Mouse (Mus musculus) MEL (cell line): ENCODE measurements around the gene Cacna1c. TPM values are rescaled to one million over a fixed set of nuclear protein-coding genes. Genes with fewer than 3 reads are reported as not detected.

Source experiments
- DNase-seq: peaks from one replicate; pipeline ENCODE4 v3.0.0; 2011; ENCODE audit warnings: low read depth, low spot score
- H3K27ac ChIP-seq: 2 replicates; pipeline ENCODE4 v1.5.1; 2012; ENCODE audit warnings: low read depth, mild to moderate bottlenecking, control low read depth, low read length, moderate library complexity; ENCODE audit not compliant: control insufficient read depth
- H3K27me3 ChIP-seq, 2 experiments: fragments of 150-350 bp in 1 of 2; sonication (generic) in 1 of 2; 2 replicates each; pipeline ENCODE4 v1.6.1; 2012; ENCODE audit warnings: low read length in 2 of 2, mild to moderate bottlenecking in 2 of 2, improper control_type of control experiment in 1 of 2, moderate library complexity in 1 of 2; ENCODE audit not compliant: insufficient read depth in 2 of 2, control insufficient read depth in 1 of 2
- H3K36me3 ChIP-seq, 2 experiments: 2 replicates each; pipeline ENCODE4 v1.6.1; 2012 to 2014; ENCODE audit warnings: low read length in 2 of 2, improper control_type of control experiment in 1 of 2, inconsistent platforms in 1 of 2, mild to moderate bottlenecking in 1 of 2; ENCODE audit not compliant: insufficient read depth in 2 of 2, control insufficient read depth in 1 of 2
- H3K4me1 ChIP-seq, 2 experiments: fragments of 150-350 bp in 1 of 2; sonication (generic) in 1 of 2; 2 replicates each; pipeline ENCODE4 v1.6.1; 2012; ENCODE audit warnings: low read length in 2 of 2, improper control_type of control experiment in 1 of 2, mild to moderate bottlenecking in 1 of 2; ENCODE audit not compliant: insufficient read depth in 2 of 2, control insufficient read depth in 1 of 2
- H3K4me3 ChIP-seq, 2 experiments: fragments of 150-350 bp in 1 of 2; sonication (generic) in 1 of 2; 2 replicates each; pipeline ENCODE4 v1.5.1; 2012; ENCODE audit warnings: low read depth in 2 of 2, low read length in 2 of 2, mild to moderate bottlenecking in 2 of 2, moderate library complexity in 2 of 2, control low read depth in 1 of 2, improper control_type of control experiment in 1 of 2; ENCODE audit not compliant: control insufficient read depth in 1 of 2, insufficient read depth in 1 of 2
- H3K79me2 ChIP-seq: 2 replicates; pipeline ENCODE4 v1.6.1; 2012; ENCODE audit warnings: mild to moderate bottlenecking, low read length, moderate library complexity; ENCODE audit not compliant: control insufficient read depth, poor library complexity, insufficient read depth
- H3K9ac ChIP-seq: 2 replicates; pipeline ENCODE4 v1.6.1; 2012; ENCODE audit warnings: low read depth, mild to moderate bottlenecking, control low read depth, low read length, moderate library complexity; ENCODE audit not compliant: control insufficient read depth, poor library complexity, severe bottlenecking
- H3K9me3 ChIP-seq: fragments of 150-350 bp; sonication (generic); replicated peaks from 2 replicates; pipeline ENCODE4 v1.6.1; 2012; ENCODE audit warnings: mild to moderate bottlenecking, low read length, improper control_type of control experiment, moderate library complexity; ENCODE audit not compliant: insufficient read depth
- BHLHE40 ChIP-seq: IDR thresholded peaks from 2 replicates; pipeline ENCODE4 v1.6.1; 2012; ENCODE audit warnings: low read depth, mild to moderate bottlenecking, inconsistent platforms, low read length, improper control_type of control experiment, borderline replicate concordance
- CHD1 ChIP-seq: IDR thresholded peaks from 2 replicates; pipeline ENCODE4 v1.6.1; 2012; ENCODE audit warnings: low read depth, mild to moderate bottlenecking, inconsistent platforms, low read length, improper control_type of control experiment
- CHD2 ChIP-seq: IDR thresholded peaks from 2 replicates; pipeline ENCODE4 v1.6.1; 2011; ENCODE audit warnings: low read length, improper control_type of control experiment
- E2F4 ChIP-seq: IDR thresholded peaks from 2 replicates; pipeline ENCODE4 v1.6.1; 2011; ENCODE audit warnings: low read depth, low read length, improper control_type of control experiment, borderline replicate concordance
- ELF1 ChIP-seq: IDR thresholded peaks from 2 replicates; pipeline ENCODE4 v1.6.1; 2014; ENCODE audit warnings: low read depth, mild to moderate bottlenecking, inconsistent platforms, low read length, improper control_type of control experiment, moderate library complexity
- EP300 ChIP-seq, 2 experiments: IDR thresholded peaks; 2 replicates each; pipeline ENCODE4 v1.6.1; 2011; ENCODE audit warnings: improper control_type of control experiment in 2 of 2, low read length in 2 of 2, low read depth in 1 of 2, mild to moderate bottlenecking in 1 of 2
- GABPA ChIP-seq: IDR thresholded peaks from 2 replicates; pipeline ENCODE4 v1.6.1; 2012; ENCODE audit warnings: low read depth, mild to moderate bottlenecking, inconsistent platforms, low read length, improper control_type of control experiment, moderate library complexity
- HCFC1 ChIP-seq: IDR thresholded peaks from 2 replicates; pipeline ENCODE4 v1.6.1; 2012; ENCODE audit warnings: low read depth, mild to moderate bottlenecking, inconsistent platforms, low read length, improper control_type of control experiment, moderate library complexity
- KAT2A ChIP-seq: conservative IDR thresholded peaks from 2 replicates; pipeline ENCODE4 v1.6.1; 2012; ENCODE audit warnings: low read depth, low read length, improper control_type of control experiment, inconsistent platforms
- MAFK ChIP-seq: IDR thresholded peaks from 2 replicates; pipeline ENCODE4 v1.6.1; 2011; ENCODE audit warnings: low read depth, mild to moderate bottlenecking, low read length, improper control_type of control experiment, borderline replicate concordance
- MAZ ChIP-seq: IDR thresholded peaks from 2 replicates; pipeline ENCODE4 v1.6.1; 2012; ENCODE audit warnings: low read depth, mild to moderate bottlenecking, inconsistent platforms, low read length, improper control_type of control experiment
- MEF2A ChIP-seq: IDR thresholded peaks from 2 replicates; pipeline ENCODE4 v1.6.1; 2014; ENCODE audit warnings: low read depth, mild to moderate bottlenecking, inconsistent platforms, low read length, improper control_type of control experiment; ENCODE audit not compliant: poor library complexity, insufficient replicate concordance, severe bottlenecking; ENCODE audit errors: extremely low read depth
- MYC ChIP-seq: IDR thresholded peaks from 2 replicates; pipeline ENCODE4 v1.6.1; 2011; ENCODE audit warnings: low read depth, mild to moderate bottlenecking, low read length, improper control_type of control experiment, moderate library complexity
- NRF1 ChIP-seq: IDR thresholded peaks from 2 replicates; pipeline ENCODE4 v1.6.1; 2014; ENCODE audit warnings: low read depth, mild to moderate bottlenecking, inconsistent platforms, low read length, improper control_type of control experiment, moderate library complexity; ENCODE audit not compliant: poor library complexity, insufficient read depth, severe bottlenecking
- POLR2AphosphoS5 ChIP-seq: IDR thresholded peaks from 2 replicates; pipeline ENCODE4 v1.6.1; 2012; ENCODE audit warnings: low read depth, borderline replicate concordance, mild to moderate bottlenecking, inconsistent platforms, low read length, moderate library complexity, mixed read lengths
- RCOR1 ChIP-seq: IDR thresholded peaks from 2 replicates; pipeline ENCODE4 v1.6.1; 2012; ENCODE audit warnings: low read depth, mild to moderate bottlenecking, inconsistent platforms, low read length, improper control_type of control experiment
- SIN3A ChIP-seq: IDR thresholded peaks from 2 replicates; pipeline ENCODE4 v1.6.1; 2012; ENCODE audit warnings: low read length, improper control_type of control experiment, inconsistent platforms
- TAL1 ChIP-seq: IDR thresholded peaks from 2 replicates; pipeline ENCODE4 v1.6.1; 2012; ENCODE audit warnings: mild to moderate bottlenecking, inconsistent platforms, low read length, moderate library complexity, mixed read lengths
- TCF12 ChIP-seq: IDR thresholded peaks from 2 replicates; pipeline ENCODE4 v1.6.1; 2014; ENCODE audit warnings: low read depth, mild to moderate bottlenecking, inconsistent platforms, low read length, improper control_type of control experiment, moderate library complexity
- UBTF ChIP-seq: IDR thresholded peaks from 2 replicates; pipeline ENCODE4 v1.6.1; 2012; ENCODE audit warnings: low read depth, mild to moderate bottlenecking, inconsistent platforms, low read length, improper control_type of control experiment, moderate library complexity, borderline replicate concordance; ENCODE audit not compliant: insufficient read depth
- USF1 ChIP-seq: IDR thresholded peaks from 2 replicates; pipeline ENCODE4 v1.6.1; 2014; ENCODE audit warnings: low read depth, mild to moderate bottlenecking, inconsistent platforms, low read length, improper control_type of control experiment, moderate library complexity
- USF2 ChIP-seq, 2 experiments: IDR thresholded peaks; 2 replicates each; pipeline ENCODE4 v1.6.1; 2011 to 2012; ENCODE audit warnings: improper control_type of control experiment in 2 of 2, low read length in 2 of 2, borderline replicate concordance in 1 of 2, inconsistent platforms in 1 of 2, low read depth in 1 of 2, mild to moderate bottlenecking in 1 of 2; ENCODE audit not compliant: insufficient read depth in 1 of 2
- ZNF384 ChIP-seq: IDR thresholded peaks from 2 replicates; pipeline ENCODE4 v1.6.1; 2012; ENCODE audit warnings: low read depth, mild to moderate bottlenecking, inconsistent platforms, low read length, improper control_type of control experiment
- polyA plus RNA-seq, 2 experiments: library from polyadenylated mRNA; stranded (reverse) in 1 of 2; unstranded in 1 of 2; fragments of >175 nt in 1 of 2; fragments of >200 nt in 1 of 2; gene quantifications; 2 replicates each; pipeline versions ENCODE4 v1.2.1 to v1.2.4; 2012; ENCODE audit warnings: low replicate concordance in 2 of 2, low read depth in 1 of 2; ENCODE audit not compliant: insufficient read length in 2 of 2, insufficient read depth in 1 of 2, missing spikeins in 1 of 2
- total RNA-seq: library from RNA; depleted of rRNA; stranded (reverse); fragments of 300-350 nt; gene quantifications from 2 replicates; pipeline ENCODE4 v1.2.3, GENCODE M21; 2012

Cacna1c gene
- total and polyA plus RNA-seq, 3 experiments: 3.4 to 4.4 TPM; not detected in 1

DNA sequence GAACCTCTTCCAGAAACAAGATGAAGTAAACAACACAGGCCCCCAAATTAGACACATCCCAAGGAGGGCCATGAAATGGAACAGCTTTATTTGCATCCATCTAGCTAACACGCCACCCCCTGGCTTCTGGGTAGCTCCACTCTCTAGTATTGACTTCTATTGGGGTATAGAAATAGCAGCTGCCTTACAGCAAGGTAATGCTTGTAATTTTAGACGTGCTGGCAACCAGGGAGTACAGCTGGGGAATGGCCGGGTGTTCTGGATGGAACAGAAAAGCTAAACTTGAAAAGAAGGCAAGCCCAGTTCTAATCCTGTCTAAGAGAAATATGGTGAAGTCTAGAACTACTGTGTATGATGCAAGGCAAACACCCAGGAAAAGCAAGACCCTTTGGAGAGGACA, 329.3 kb downstream of the Cacna1c start:
- Histone ChIP-seq H3K79me2 (no peaks in the 10 kb centered on the region), H3K36me3 (no peaks in the 10 kb centered on the region), H3K9me3 (no peaks in the 10 kb centered on the region), H3K27ac (no peak overlapping the region), H3K4me3 (no peak overlapping the region), H3K9ac (no peak overlapping the region), H3K27me3 (peaks cover 5 to 9% of the 10 kb centered on the region in 2 experiments), H3K4me1 (peaks cover 0 to 7% of the 10 kb centered on the region in 2 experiments; a peak in 1 of 4 replicates)
- DNase-seq: no peak
- TF ChIP-seq USF1: no peak

DNA sequence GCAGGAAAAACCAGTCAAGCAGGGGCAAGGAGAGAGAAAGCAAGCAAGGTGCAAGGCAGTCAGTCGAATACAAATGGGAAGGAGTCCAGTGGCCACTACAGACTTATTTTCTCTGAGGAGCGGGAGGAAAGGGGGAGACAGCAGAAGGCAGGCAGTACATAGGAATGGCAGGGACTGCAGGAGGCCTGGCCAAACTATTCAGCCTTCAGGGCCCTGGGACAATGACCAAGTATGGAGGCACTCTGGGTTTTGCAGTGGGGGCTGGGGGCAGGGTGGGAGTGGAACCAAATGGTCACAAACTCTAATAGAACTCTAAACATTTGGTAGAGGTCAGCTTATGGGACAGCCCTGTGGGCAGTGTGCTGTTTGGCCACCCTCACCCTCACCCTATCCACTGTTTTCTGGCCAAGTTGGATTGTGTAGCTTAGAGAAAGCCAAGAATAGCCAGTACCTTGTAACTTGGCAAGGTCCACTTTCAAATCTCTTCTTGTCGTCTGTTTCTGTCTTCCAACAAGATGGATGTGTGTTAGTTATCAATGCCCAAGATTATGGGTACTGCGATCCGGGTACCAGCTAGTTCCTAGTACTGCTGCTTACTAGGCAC, 330.3 kb downstream of the Cacna1c start:
- H3K9me3 ChIP-seq: no peaks in the 10 kb centered on the region
- peaks cover 5 to 9% of the 10 kb centered on the region in 2 experiments for H3K27me3 ChIP-seq

DNA sequence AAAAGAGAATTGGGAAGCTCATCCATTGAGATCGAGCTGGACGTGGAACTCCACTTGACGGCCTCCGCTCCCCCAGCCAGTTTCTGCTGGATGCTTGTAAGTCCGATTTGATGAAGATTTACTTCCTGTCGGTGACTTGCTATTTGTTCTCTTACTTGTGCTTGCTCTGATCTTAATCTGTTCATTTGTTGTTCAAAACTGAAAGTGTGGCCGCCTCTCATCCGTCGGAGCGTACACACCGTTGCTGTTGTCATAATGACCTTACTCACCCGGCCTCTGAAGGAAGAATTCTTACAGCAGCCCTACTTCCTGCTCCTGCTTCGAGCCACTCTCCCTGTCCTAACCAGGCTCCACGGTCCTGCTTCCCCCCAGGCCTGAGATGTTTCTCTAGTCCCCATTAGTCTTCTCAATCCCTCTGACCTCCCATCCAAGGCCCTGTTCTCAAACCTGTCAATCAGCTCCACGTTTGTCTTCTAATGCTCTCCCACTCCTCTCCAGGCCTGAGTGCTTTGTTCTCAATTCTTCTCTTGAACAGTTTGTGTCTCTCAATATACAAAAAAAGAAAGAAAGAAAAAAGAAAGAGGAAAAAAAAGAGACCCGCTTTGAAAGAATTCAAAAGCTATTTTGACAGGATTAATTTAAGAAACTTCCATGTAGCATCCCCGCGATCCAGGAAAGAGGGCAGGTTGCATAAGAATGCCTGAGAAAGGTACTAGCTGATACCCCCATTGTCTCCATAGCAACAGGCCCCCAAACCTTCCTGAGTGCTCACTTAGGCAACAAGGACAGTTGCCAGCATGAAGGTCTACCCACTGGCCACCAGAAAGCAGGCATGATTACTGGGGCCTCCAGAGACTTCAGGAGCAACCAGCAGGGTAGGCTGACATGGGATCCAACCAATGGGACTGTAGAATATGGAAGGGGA, 331.3 kb downstream of the Cacna1c start:
- no peak overlapping the region for H3K9ac ChIP-seq
- TF ChIP-seq MAFK: no peak
- TF ChIP-seq NRF1: no peak
- no peak for TF ChIP-seq ZNF384
- TF ChIP-seq BHLHE40: no peak
- TF ChIP-seq TCF12: no peak
- no peak for TF ChIP-seq E2F4
- TF ChIP-seq KAT2A: no peak
- no peak for TF ChIP-seq EP300 (IDR thresholded peaks at IDR 0.05; ENCODE audit: low read depth in 1 of 2, low read length in 2 of 2)
- no peak for TF ChIP-seq USF2 (IDR thresholded peaks at IDR 0.05; ENCODE audit: borderline replicate concordance in 1 of 2, insufficient read depth in 1 of 2, low read depth in 1 of 2, low read length in 2 of 2)
- TF ChIP-seq GABPA: no peak
- no peak for TF ChIP-seq MAZ
- no peak for TF ChIP-seq USF1
- TF ChIP-seq UBTF: no peak
- TF ChIP-seq SIN3A: no peak
- no peak for TF ChIP-seq CHD1
- no peak for TF ChIP-seq MEF2A
- TF ChIP-seq HCFC1: no peak
- no peak for TF ChIP-seq CHD2

More for the DNA sequence above, 330.3 kb downstream of the Cacna1c start:
- TF ChIP-seq TCF12: no peak
- no peak for TF ChIP-seq POLR2AphosphoS5
- TF ChIP-seq ELF1: no peak
- no peak for TF ChIP-seq KAT2A
- TF ChIP-seq MEF2A: no peak
- TF ChIP-seq TAL1: no peak
- no peak for TF ChIP-seq RCOR1
- no peak for TF ChIP-seq MYC
- no peak for TF ChIP-seq GABPA
- H3K9ac ChIP-seq: no peak overlapping the region
- 0 out of 4 replicates have a peak, but pooled peaks cover 0 to 3% of the 10 kb centered on the region in 2 experiments for H3K4me1 ChIP-seq
- no peak for DNase-seq
- no peak overlapping the region for H3K4me3 ChIP-seq
- H3K36me3 ChIP-seq: no peaks in the 10 kb centered on the region
- H3K27ac ChIP-seq: no peak overlapping the region
- H3K79me2 ChIP-seq: no peaks in the 10 kb centered on the region

More for the DNA sequence above, 331.3 kb downstream of the Cacna1c start:
- no peak overlapping the region for H3K4me3 ChIP-seq
- DNase-seq: no peak
- no peaks in the 10 kb centered on the region for H3K4me1 ChIP-seq
- H3K79me2 ChIP-seq: no peaks in the 10 kb centered on the region
- no peaks in the 10 kb centered on the region for H3K36me3 ChIP-seq
- H3K27me3 ChIP-seq: peaks cover 5 to 9% of the 10 kb centered on the region in 2 experiments
- H3K9me3 ChIP-seq: no peaks in the 10 kb centered on the region
- no peak overlapping the region for H3K27ac ChIP-seq
